ENCODE assay signal across 8 mouse cellular contexts in genomic region chr7:16783224-16783688, GRCm38 (mm10). TPM values are rescaled to one million over a fixed set of nuclear protein-coding genes. Genes with fewer than 3 reads are reported as not detected.
DNase-seq lines count a peak whose midpoint lies in the region; ATAC-seq and TF ChIP-seq lines count a peak whose summit lies in the region.

No protein-coding gene starts in this region.

- peaks cover 50% of the 10 kb centered on the region for H3K79me2 ChIP-seq in MEL (ENCODE audit: control insufficient read depth, insufficient read depth, low read length, poor library complexity)

- DNase-seq in MEL (ENCODE audit: low read depth, low spot score): peak; percentile 78
- peak; percentile 60 to 67 for DNase-seq in lung, adult 18-20 months
- DNase-seq in right cerebral cortex, postnatal 14 days: no peak
- no peak for DNase-seq in Muller cell, postnatal 12 days (ENCODE audit: inconsistent ontology term)
- no peak for DNase-seq in right cerebral cortex, adult 18-20 months

- no peaks in the 10 kb centered on the region for H3K27me3 ChIP-seq in MEL (ENCODE audit: control insufficient read depth in 1 of 2, insufficient read depth in 2 of 2, low read length in 2 of 2)
- no peaks in the 10 kb centered on the region for H3K27me3 ChIP-seq in embryonic facial prominence, embryonic 15.5 days
- no peaks in the 10 kb centered on the region for H3K27me3 ChIP-seq in hindbrain, embryonic 15.5 days
- H3K27me3 ChIP-seq in neural tube, embryonic 12.5 days (replicated peaks): peaks cover 7% of the 10 kb centered on the region; the same call in 1 of the 2 replicates

- ATAC-seq in embryonic facial prominence, embryonic 15.5 days (ENCODE audit: insufficient number of reproducible peaks, low FRiP score, low TSS enrichment, low read depth): no peak
- no peak for ATAC-seq in hindbrain, embryonic 15.5 days (ENCODE audit: low FRiP score, low read depth)
- no peak for ATAC-seq in neural tube, embryonic 12.5 days (ENCODE audit: low FRiP score, low read depth)

- H3K9ac ChIP-seq in MEL (ENCODE audit: control insufficient read depth, low read depth, low read length, poor library complexity, severe bottlenecking): peak overlapping the region; percentile 85
- no peak overlapping the region for H3K9ac ChIP-seq in embryonic facial prominence, embryonic 15.5 days
- H3K9ac ChIP-seq in hindbrain, embryonic 15.5 days: no peak overlapping the region
- no peak overlapping the region; the same call in 1 of the 2 replicates for H3K9ac ChIP-seq in neural tube, embryonic 12.5 days

- H3K9me3 ChIP-seq in MEL (replicated peaks; ENCODE audit: insufficient read depth, low read length): no peaks in the 10 kb centered on the region
- no peaks in the 10 kb centered on the region for H3K9me3 ChIP-seq in embryonic facial prominence, embryonic 15.5 days (replicated peaks)
- no peaks in the 10 kb centered on the region for H3K9me3 ChIP-seq in hindbrain, embryonic 15.5 days
- H3K9me3 ChIP-seq in neural tube, embryonic 12.5 days: no peaks in the 10 kb centered on the region

- TF ChIP-seq RAD21 in MEL (IDR thresholded peaks at IDR 0.05; ENCODE audit: low read depth, low read length): no peak

- H3K27ac ChIP-seq in MEL (ENCODE audit: control insufficient read depth, low read depth, low read length): peak overlapping the region; percentile 77
- H3K27ac ChIP-seq in embryonic facial prominence, embryonic 15.5 days (replicated peaks): no peak overlapping the region
- no peak overlapping the region for H3K27ac ChIP-seq in hindbrain, embryonic 15.5 days (replicated peaks)
- H3K27ac ChIP-seq in neural tube, embryonic 12.5 days: no peak overlapping the region

- H3K4me3 ChIP-seq in MEL (ENCODE audit: control insufficient read depth in 1 of 2, insufficient read depth in 1 of 2, low read depth in 2 of 2, low read length in 2 of 2): peak overlapping the region; percentile 61 to 64
- H3K4me3 ChIP-seq in embryonic facial prominence, embryonic 15.5 days (replicated peaks): peak overlapping the region; percentile 62
- peak overlapping the region; percentile 52; the same call in 1 of the 2 replicates for H3K4me3 ChIP-seq in hindbrain, embryonic 15.5 days
- peak overlapping the region; percentile 63 for H3K4me3 ChIP-seq in neural tube, embryonic 12.5 days

- H3K4me2 ChIP-seq in embryonic facial prominence, embryonic 15.5 days (replicated peaks): peak overlapping the region; percentile 99
- H3K4me2 ChIP-seq in hindbrain, embryonic 15.5 days: peak overlapping the region; percentile 99
- H3K4me2 ChIP-seq in neural tube, embryonic 12.5 days (replicated peaks): peak overlapping the region; percentile 100

- WGBS in embryonic facial prominence, embryonic 15.5 days: 23% methylated on average over 10 of the region's 10 CpGs
- WGBS in hindbrain, embryonic 15.5 days: 33% methylated on average over 10 of the region's 10 CpGs
- WGBS in neural tube, embryonic 12.5 days: 18% methylated on average over 10 of the region's 10 CpGs

- peaks cover 0 to 10% of the 10 kb centered on the region in 2 experiments; a peak in 3 of 4 replicates for H3K4me1 ChIP-seq in MEL (ENCODE audit: control insufficient read depth in 1 of 2, insufficient read depth in 2 of 2, low read length in 2 of 2)
- peaks cover 35% of the 10 kb centered on the region for H3K4me1 ChIP-seq in embryonic facial prominence, embryonic 15.5 days
- peaks cover 37% of the 10 kb centered on the region for H3K4me1 ChIP-seq in hindbrain, embryonic 15.5 days (replicated peaks)
- peaks cover 25% of the 10 kb centered on the region for H3K4me1 ChIP-seq in neural tube, embryonic 12.5 days

- peaks cover 2 to 17% of the 10 kb centered on the region in 2 experiments; a peak in 3 of 4 replicates for H3K36me3 ChIP-seq in MEL (ENCODE audit: control insufficient read depth in 1 of 2, insufficient read depth in 2 of 2, low read length in 2 of 2)
- H3K36me3 ChIP-seq in embryonic facial prominence, embryonic 15.5 days: 0 out of 2 replicates have a peak, but pooled peaks cover 7% of the 10 kb centered on the region
- no peaks in the 10 kb centered on the region for H3K36me3 ChIP-seq in hindbrain, embryonic 15.5 days
- H3K36me3 ChIP-seq in neural tube, embryonic 12.5 days: no peaks in the 10 kb centered on the region

- peak in 1 of 2 experiments; percentile 28; a peak in 2 of 4 replicates for TF ChIP-seq EP300 in MEL (IDR thresholded peaks at IDR 0.05; ENCODE audit: low read depth in 1 of 2, low read length in 2 of 2)

- no peak; a peak in 1 of 4 replicates for TF ChIP-seq POLR2A in MEL (IDR thresholded peaks at IDR 0.05; ENCODE audit: control insufficient read depth in 1 of 2, insufficient read depth in 1 of 2, low read depth in 1 of 2, low read length in 2 of 2, poor library complexity in 1 of 2)

- TF ChIP-seq CTCF in MEL (IDR thresholded peaks at IDR 0.05 in 2 of 3, conservative IDR thresholded peaks at IDR 0.05 in 1 of 3; ENCODE audit: control insufficient read depth in 1 of 3, insufficient read depth in 1 of 3, low read depth in 2 of 3, low read length in 3 of 3, poor library complexity in 1 of 3, severe bottlenecking in 1 of 3): no peak

TF ChIP-seq in MEL, 35 proteins besides CTCF, POLR2A, EP300 and RAD21 (continues in another document):
- no peak for TF ChIP-seq GABPA (IDR thresholded peaks at IDR 0.05; ENCODE audit: low read depth, low read length)
- 0 out of 2 replicates have a peak, but pooled peaks have one; percentile 1 for TF ChIP-seq GATA1 (IDR thresholded peaks at IDR 0.05; ENCODE audit: low read depth, low read length)
- peak; percentile 53; the same call in 1 of the 2 replicates for TF ChIP-seq ELF1 (IDR thresholded peaks at IDR 0.05; ENCODE audit: low read depth, low read length)
- TF ChIP-seq USF1 (IDR thresholded peaks at IDR 0.05; ENCODE audit: low read depth, low read length): peak; percentile 56
- peak; percentile 95 for TF ChIP-seq MYC (IDR thresholded peaks at IDR 0.05; ENCODE audit: low read depth, low read length)
- peak; percentile 95 for TF ChIP-seq MAX (IDR thresholded peaks at IDR 0.05; ENCODE audit: low read length)
- TF ChIP-seq CHD1 (IDR thresholded peaks at IDR 0.05; ENCODE audit: low read depth, low read length): no peak; the same call in 1 of the 2 replicates
- no peak for TF ChIP-seq ZMIZ1 (IDR thresholded peaks at IDR 0.05; ENCODE audit: low read depth, low read length)
- TF ChIP-seq TCF12 (IDR thresholded peaks at IDR 0.05; ENCODE audit: low read depth, low read length): no peak
- no peak for TF ChIP-seq MAZ (IDR thresholded peaks at IDR 0.05; ENCODE audit: low read depth, low read length)
- no peak for TF ChIP-seq MAFK (IDR thresholded peaks at IDR 0.05; ENCODE audit: borderline replicate concordance, low read depth, low read length)
- TF ChIP-seq E2F4 (IDR thresholded peaks at IDR 0.05; ENCODE audit: borderline replicate concordance, low read depth, low read length): no peak
- TF ChIP-seq USF2 (IDR thresholded peaks at IDR 0.05; ENCODE audit: borderline replicate concordance in 1 of 2, insufficient read depth in 1 of 2, low read depth in 1 of 2, low read length in 2 of 2): no peak
- 0 out of 2 replicates have a peak, but pooled peaks have one; percentile 14 for TF ChIP-seq RCOR1 (IDR thresholded peaks at IDR 0.05; ENCODE audit: low read depth, low read length)

RNA-seq across cellular contexts. Expression of gene Slc1a5, which starts 2.1 kb away (rescaled TPM):
- total RNA-seq in MEL (2012; rRNA removed): 72.0 and 88.6 TPM in 2 replicates
- 100 to 1,000 TPM in 1 of 2 experiments, not detected in 1; 180 TPM for polyA plus RNA-seq in MEL (2012; ENCODE audit: insufficient read depth in 1 of 2, insufficient read length in 2 of 2, low read depth in 1 of 2, low replicate concordance in 2 of 2, missing spikeins in 1 of 2)
- 34.5 and 35.5 TPM in 2 replicates for polyA plus RNA-seq in embryonic facial prominence, embryonic 15.5 days (2015; fragmentation: Nextera tagmentation; extraction: Ambion mirVana)
- 11.6 and 13.7 TPM in 2 replicates for polyA plus RNA-seq in hindbrain, embryonic 15.5 days (2015; fragmentation: Nextera tagmentation; extraction: Ambion mirVana)
- 17.8 and 18.9 TPM in 2 replicates for polyA plus RNA-seq in neural tube, embryonic 12.5 days (2016; fragmentation: Nextera tagmentation; extraction: Ambion mirVana)

RNA-seq across cellular contexts. Expression of gene Strn4, which starts 32.4 kb away (rescaled TPM):
- 54.7 and 55.8 TPM in 2 replicates for total RNA-seq in MEL (2012; rRNA removed)
- 10 to 100 TPM in 1 of 2 experiments, not detected in 1; 93.5 TPM for polyA plus RNA-seq in MEL (2012; ENCODE audit: insufficient read depth in 1 of 2, insufficient read length in 2 of 2, low read depth in 1 of 2, low replicate concordance in 2 of 2, missing spikeins in 1 of 2)
- polyA plus RNA-seq in embryonic facial prominence, embryonic 15.5 days (2015; fragmentation: Nextera tagmentation; extraction: Ambion mirVana): 108 and 114 TPM in 2 replicates
- 171 and 184 TPM in 2 replicates for polyA plus RNA-seq in hindbrain, embryonic 15.5 days (2015; fragmentation: Nextera tagmentation; extraction: Ambion mirVana)
- polyA plus RNA-seq in neural tube, embryonic 12.5 days (2016; fragmentation: Nextera tagmentation; extraction: Ambion mirVana): 170 and 172 TPM in 2 replicates

RNA-seq across cellular contexts. Expression of gene Fkrp, which starts 33.3 kb away (rescaled TPM):
- total RNA-seq in MEL (2012; rRNA removed): 12.6 and 15.9 TPM in 2 replicates
- polyA plus RNA-seq in MEL (2012; ENCODE audit: insufficient read depth in 1 of 2, insufficient read length in 2 of 2, low read depth in 1 of 2, low replicate concordance in 2 of 2, missing spikeins in 1 of 2): 10 to 100 TPM in 1 of 2 experiments, not detected in 1; 19.2 TPM
- polyA plus RNA-seq in embryonic facial prominence, embryonic 15.5 days (2015; fragmentation: Nextera tagmentation; extraction: Ambion mirVana): 27.8 and 30.3 TPM in 2 replicates
- 46.5 and 50.9 TPM in 2 replicates for polyA plus RNA-seq in hindbrain, embryonic 15.5 days (2015; fragmentation: Nextera tagmentation; extraction: Ambion mirVana)
- 35.7 and 36.2 TPM in 2 replicates for polyA plus RNA-seq in neural tube, embryonic 12.5 days (2016; fragmentation: Nextera tagmentation; extraction: Ambion mirVana)

RNA-seq across cellular contexts. Expression of gene Ap2s1, which starts 45.0 kb away (rescaled TPM):
- total RNA-seq in MEL (2012; rRNA removed): 279 and 288 TPM in 2 replicates
- polyA plus RNA-seq in MEL (2012; ENCODE audit: insufficient read depth in 1 of 2, insufficient read length in 2 of 2, low read depth in 1 of 2, low replicate concordance in 2 of 2, missing spikeins in 1 of 2): 100 to 1,000 TPM in 1 of 2 experiments, not detected in 1; 297 TPM
- 273 and 275 TPM in 2 replicates for polyA plus RNA-seq in embryonic facial prominence, embryonic 15.5 days (2015; fragmentation: Nextera tagmentation; extraction: Ambion mirVana)
- 444 and 451 TPM in 2 replicates for polyA plus RNA-seq in hindbrain, embryonic 15.5 days (2015; fragmentation: Nextera tagmentation; extraction: Ambion mirVana)
- polyA plus RNA-seq in neural tube, embryonic 12.5 days (2016; fragmentation: Nextera tagmentation; extraction: Ambion mirVana): 286 and 298 TPM in 2 replicates

RNA-seq across cellular contexts. Expression of gene Prkd2, which starts 59.4 kb away (rescaled TPM):
- 2.1 and 2.9 TPM in 2 replicates for total RNA-seq in MEL (2012; rRNA removed)
- 1 to 10 TPM in 1 of 2 experiments, not detected in 1; 8.7 TPM for polyA plus RNA-seq in MEL (2012; ENCODE audit: insufficient read depth in 1 of 2, insufficient read length in 2 of 2, low read depth in 1 of 2, low replicate concordance in 2 of 2, missing spikeins in 1 of 2)
- 22.1 and 23.0 TPM in 2 replicates for polyA plus RNA-seq in embryonic facial prominence, embryonic 15.5 days (2015; fragmentation: Nextera tagmentation; extraction: Ambion mirVana)
- polyA plus RNA-seq in hindbrain, embryonic 15.5 days (2015; fragmentation: Nextera tagmentation; extraction: Ambion mirVana): 6.2 and 6.7 TPM in 2 replicates
- polyA plus RNA-seq in neural tube, embryonic 12.5 days (2016; fragmentation: Nextera tagmentation; extraction: Ambion mirVana): 9.5 and 10.4 TPM in 2 replicates

Comparison
In these comparisons a context has a peak if more than half of its experiments do, and no peak if none do; other contexts are left out.
1. DNase-seq: peak in MEL (single experiment) and lung, adult 18-20 months (2 of 2); none in right cerebral cortex, postnatal 14 days (single experiment), Muller cell, postnatal 12 days (single experiment) and right cerebral cortex, adult 18-20 months (single experiment).
2. Peak in every context shown above with its lines, with median percentiles within 50 percentile points of each other: H3K4me3 ChIP-seq and H3K4me2 ChIP-seq.